ENCODE assay signal across 25 mouse cellular contexts in the genomic region with DNA sequence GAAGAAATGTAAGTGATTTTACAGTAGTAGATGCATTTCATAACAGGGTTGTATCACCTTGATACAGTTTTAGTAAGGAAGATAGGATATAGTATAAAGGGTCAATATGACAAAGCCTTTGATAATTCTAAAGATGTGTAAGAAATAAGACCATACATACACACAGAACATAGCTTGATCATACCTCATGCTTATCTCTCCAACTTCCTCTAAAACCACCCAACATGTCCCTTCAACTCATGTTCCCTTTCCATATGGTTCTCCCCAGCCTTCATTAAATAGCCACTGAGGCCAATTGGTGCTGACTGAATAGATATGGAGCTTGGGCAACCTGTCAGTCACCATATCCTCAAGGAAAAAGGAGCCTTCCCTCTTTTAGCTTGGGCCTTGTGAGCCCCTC. TPM values are rescaled to one million over a fixed set of nuclear protein-coding genes. Genes with fewer than 3 reads are reported as not detected.
A peak's percentile ranks its signal among the peaks of the same experiment; 100 is the strongest.
DNase-seq lines count a peak whose midpoint lies in the region; ATAC-seq and TF ChIP-seq lines count a peak whose summit lies in the region.
"Had no signal": no experiment of that assay in that cellular context is flagged by ENCODE, and none has a peak within 500 bp of the region (broad histone marks: within the 10 kb centered on the region; RNA-seq: fewer than 3 reads in every experiment).

No protein-coding gene starts in this region.

- H3K4me3 ChIP-seq in gastrocnemius, adult 2 months, result no peak overlapping the region
- no peak overlapping the region for H3K4me3 ChIP-seq in olfactory bulb, adult 2 months (ENCODE audit: insufficient read depth, low read depth, low read length)
- H3K4me3 ChIP-seq in midbrain, embryonic 14.5 days (replicated peaks; ENCODE audit: low read depth, low read length), result no peak overlapping the region
- H3K4me3 ChIP-seq: embryonic facial prominence, embryonic 13.5 days; embryonic facial prominence, embryonic 15.5 days; erythroblast, embryonic 14.5 days; forebrain, embryonic 10.5 days; forebrain, embryonic 13.5 days had no signal

- peaks cover 42% of the 10 kb centered on the region for H3K4me1 ChIP-seq in olfactory bulb, adult 2 months (ENCODE audit: control insufficient read depth, insufficient read depth, low read length)
- peaks cover 11% of the 10 kb centered on the region; the same call in 1 of the 2 replicates for H3K4me1 ChIP-seq in midbrain, embryonic 14.5 days (ENCODE audit: control insufficient read depth, insufficient read depth, low read length)

- H3K4me2 ChIP-seq in midbrain, embryonic 14.5 days (ENCODE audit: low read length), result no peak overlapping the region
- H3K4me2 ChIP-seq: embryonic facial prominence, embryonic 13.5 days; embryonic facial prominence, embryonic 15.5 days; forebrain, embryonic 13.5 days had no signal

- TF ChIP-seq POLR2A in olfactory bulb, adult 2 months (IDR thresholded peaks at IDR 0.05; ENCODE audit: insufficient read depth, low read depth, low read length), result no peak

- ATAC-seq in midbrain, embryonic 14.5 days (ENCODE audit: low FRiP score, low TSS enrichment), result no peak
- ATAC-seq: activated CD4-positive, CD25-positive, alpha-beta regulatory T cell, adult 4 months; CD4-positive, CD25-positive, alpha-beta regulatory T cell, adult 4 months; forebrain, embryonic 13.5 days; forebrain, embryonic 16.5 days; Patski had no signal

- no peak overlapping the region for H3K9ac ChIP-seq in midbrain, embryonic 14.5 days (replicated peaks; ENCODE audit: low read length)
- H3K9ac ChIP-seq: embryonic facial prominence, embryonic 13.5 days; embryonic facial prominence, embryonic 15.5 days; forebrain, embryonic 13.5 days had no signal

- TF ChIP-seq CTCF in gastrocnemius, adult 2 months (IDR thresholded peaks at IDR 0.05), result no peak
- no peak for TF ChIP-seq CTCF in olfactory bulb, adult 2 months (IDR thresholded peaks at IDR 0.05; ENCODE audit: insufficient read depth, low read depth, low read length)

- DNase-seq in gastrocnemius, adult 2 months, result no peak
- DNase-seq in gastrocnemius, postnatal 25 days, result no peak
- DNase-seq in MEL-GATA-1-ER (ENCODE audit: extremely low read depth, low read depth), result peak; percentile 64
- no peak for DNase-seq in adipocyte (ENCODE audit: low spot score)
- DNase-seq in midbrain, embryonic 14.5 days, result no peak
- DNase-seq: adrenal gland, postnatal 10 days; adrenal gland, postnatal 25 days; cerebellum, adult 11-12 months; cerebellum, adult 2 months; cerebellum, adult 9-10 months; cerebellum, postnatal 10 days; cerebellum, postnatal 36 days; embryo, embryonic 11 days had no signal

- no peaks in the 10 kb centered on the region for H3K27me3 ChIP-seq in midbrain, embryonic 14.5 days (ENCODE audit: control insufficient read depth, insufficient read depth, low read length)
- H3K27me3 ChIP-seq: CH12.LX; embryonic facial prominence, embryonic 13.5 days; embryonic facial prominence, embryonic 15.5 days; forebrain, embryonic 13.5 days; Patski had no signal

- no peaks in the 10 kb centered on the region for H3K36me3 ChIP-seq in midbrain, embryonic 14.5 days (ENCODE audit: control insufficient read depth, insufficient read depth, low read length)
- H3K36me3 ChIP-seq: G1E had no signal

- peak overlapping the region; percentile 92 for H3K27ac ChIP-seq in gastrocnemius, adult 2 months
- peak overlapping the region; percentile 27; the same call in 1 of the 2 replicates for H3K27ac ChIP-seq in olfactory bulb, adult 2 months (ENCODE audit: insufficient read depth, low read depth, low read length)
- H3K27ac ChIP-seq in midbrain, embryonic 14.5 days (replicated peaks; ENCODE audit: low read depth, low read length), result no peak overlapping the region
- H3K27ac ChIP-seq: embryonic facial prominence, embryonic 13.5 days; embryonic facial prominence, embryonic 15.5 days; forebrain, embryonic 10.5 days; forebrain, embryonic 13.5 days had no signal

- intact Hi-C loops in gastrocnemius, adult 2 months (cut with DNase I), result no loop called here

- no peaks in the 10 kb centered on the region for H3K9me3 ChIP-seq in midbrain, embryonic 14.5 days (ENCODE audit: control insufficient read depth, low read length)
- H3K9me3 ChIP-seq: embryonic facial prominence, embryonic 13.5 days; embryonic facial prominence, embryonic 15.5 days; forebrain, embryonic 10.5 days; forebrain, embryonic 13.5 days; G1E had no signal

RNA-seq across cellular contexts. Expression of gene Ano6, which starts 9.4 kb away (rescaled TPM):
- 10 to 100 TPM; 48.6 to 51.2 TPM for total RNA-seq in gastrocnemius, adult 2 months (2021)
- 10 to 100 TPM; 39.5 to 39.6 TPM for total RNA-seq in gastrocnemius, postnatal 25 days (2021)
- not detected in 2 replicates for polyA plus RNA-seq in olfactory bulb, adult 2 months (2012; ENCODE audit: insufficient read depth, insufficient read length, low replicate concordance, missing spikeins)
- polyA plus RNA-seq in midbrain, embryonic 14.5 days (2014; fragmentation: Nextera tagmentation; extraction: Ambion mirVana), result 17.7 and 27.8 TPM in 2 replicates
